22 mouse cellular contexts compared by ENCODE assay signal in the genomic region with DNA sequence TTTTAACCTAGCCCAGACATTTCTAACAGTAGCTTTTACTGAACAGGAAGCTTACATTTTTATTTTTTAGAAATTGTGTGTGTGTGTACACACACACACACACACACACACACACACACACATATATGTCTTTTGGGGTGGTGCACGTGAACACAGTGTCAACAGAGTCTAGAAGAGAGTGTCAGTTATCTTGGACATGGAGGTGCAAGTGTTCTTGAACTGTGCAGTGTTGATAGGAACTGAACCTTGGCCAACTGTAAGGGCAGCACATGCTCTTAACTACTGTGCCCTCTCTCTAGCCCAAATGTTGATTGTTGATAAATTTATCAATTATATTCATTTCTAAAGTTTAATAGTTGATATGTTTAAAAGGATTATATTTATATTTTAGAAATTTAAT.
DNase-seq lines count a peak whose midpoint lies in the region; ATAC-seq lines count a peak whose summit lies in the region.
"Had no signal": no experiment of that assay in that cellular context is flagged by ENCODE, and none has a peak within 500 bp of the region (broad histone marks: within the 10 kb centered on the region; RNA-seq: fewer than 3 reads in every experiment).

No protein-coding gene starts in this region.

- no peaks in the 10 kb centered on the region for H3K27me3 ChIP-seq in heart, embryonic 11.5 days (ENCODE audit: control insufficient read depth, insufficient read depth, low read length)
- no peaks in the 10 kb centered on the region for H3K27me3 ChIP-seq in limb, embryonic 10.5 days (ENCODE audit: low read depth, poor library complexity, severe bottlenecking)
- H3K27me3 ChIP-seq: CH12.LX, Patski had no signal

- peak; percentile 53 for DNase-seq in heart, adult 11 months
- DNase-seq in frontal cortex, postnatal 25 days (ENCODE audit: low spot score in 2 of 2): no peak
- no peak for DNase-seq in frontal cortex, adult 2 months (ENCODE audit: extremely low spot score in 1 of 2, low spot score in 1 of 2)
- no peak for DNase-seq in limb, embryonic 10.5 days (ENCODE audit: low spot score)
- DNase-seq: adrenal gland, adult 2 months; adrenal gland, adult 8-10 months; adrenal gland, postnatal 10 days; adrenal gland, postnatal 14 days; adrenal gland, postnatal 25 days; adrenal gland, postnatal 36 days; B cell, adult 2 months; cerebellum, adult 11 months; cerebellum, adult 11-12 months had no signal

- no peak overlapping the region for H3K4me3 ChIP-seq in heart, embryonic 11.5 days (ENCODE audit: low read depth, low read length)
- no peak overlapping the region for H3K4me3 ChIP-seq in limb, embryonic 10.5 days

- H3K4me2 ChIP-seq in heart, embryonic 11.5 days: no peak overlapping the region

- no peak for ATAC-seq in heart, embryonic 11.5 days (replicated peaks; ENCODE audit: insufficient number of reproducible peaks, low FRiP score, low TSS enrichment)
- peak; percentile 77 for ATAC-seq in erythroid progenitor cell, adult 5-6 weeks (replicated peaks; ENCODE audit: low FRiP score, poor library complexity, severe bottlenecking)
- peak; percentile 52; the same call in 1 of the 2 replicates for ATAC-seq in megakaryocyte progenitor cell, adult 5-6 weeks (replicated peaks; ENCODE audit: poor library complexity)
- ATAC-seq in megakaryocyte-erythroid progenitor cell, adult 5-6 weeks (replicated peaks; ENCODE audit: low FRiP score, low TSS enrichment, poor library complexity, severe bottlenecking): peak; percentile 91
- ATAC-seq: activated CD4-positive, CD25-positive, alpha-beta regulatory T cell, adult 4 months; CD4-positive, CD25-positive, alpha-beta regulatory T cell, adult 4 months; Patski had no signal

- 59% methylated on average over 1 of the region's 1 CpGs for WGBS in heart, embryonic 11.5 days (ENCODE audit: insufficient replicate concordance)
- WGBS in limb, embryonic 10.5 days: 68% methylated on average over 1 of the region's 1 CpGs

- H3K9ac ChIP-seq in heart, embryonic 11.5 days (ENCODE audit: low read depth, low read length): no peak overlapping the region

- no peak overlapping the region for H3K27ac ChIP-seq in heart, embryonic 11.5 days (ENCODE audit: low read depth, low read length)
- H3K27ac ChIP-seq in limb, embryonic 10.5 days: no peak overlapping the region

- H3K4me1 ChIP-seq in heart, embryonic 11.5 days (ENCODE audit: control insufficient read depth, insufficient read depth, low read length): no peaks in the 10 kb centered on the region
- no peaks in the 10 kb centered on the region for H3K4me1 ChIP-seq in limb, embryonic 10.5 days

- H3K9me3 ChIP-seq in heart, embryonic 11.5 days (replicated peaks; ENCODE audit: control insufficient read depth, low read length): no peaks in the 10 kb centered on the region
- no peaks in the 10 kb centered on the region for H3K9me3 ChIP-seq in limb, embryonic 10.5 days (replicated peaks)
- H3K9me3 ChIP-seq: G1E had no signal

- no peaks in the 10 kb centered on the region for H3K36me3 ChIP-seq in heart, embryonic 11.5 days (ENCODE audit: control insufficient read depth, insufficient read depth, low read length)
- H3K36me3 ChIP-seq in limb, embryonic 10.5 days: no peaks in the 10 kb centered on the region
- H3K36me3 ChIP-seq: G1E had no signal
